Mouse (Mus musculus) T-cell, adult 2 months (primary cell): ENCODE measurements around the gene Immp2l.
"Not testable (repeated sequence)": the region's sequence is repeated elsewhere in the genome, so short reads cannot be mapped to it uniquely, and the experiment has no call there.

ENCODE experiments used
- DNase-seq: peaks from one replicate; pipeline ENCODE4 v3.0.0; 2022; ENCODE audit warnings: low spot score

Gene Immp2l

GRCm38 (mm10) chr12:41023511-41024421, at the start of gene Immp2l:
Immp2l (plus strand) TSS chr12:41024090.
- peak; percentile 97 for DNase-seq

- DNase-seq: no peak
Observed at GRCm38 (mm10) chr12:40978719-40979500, 45.0 kb upstream of the Immp2l start.

DNA sequence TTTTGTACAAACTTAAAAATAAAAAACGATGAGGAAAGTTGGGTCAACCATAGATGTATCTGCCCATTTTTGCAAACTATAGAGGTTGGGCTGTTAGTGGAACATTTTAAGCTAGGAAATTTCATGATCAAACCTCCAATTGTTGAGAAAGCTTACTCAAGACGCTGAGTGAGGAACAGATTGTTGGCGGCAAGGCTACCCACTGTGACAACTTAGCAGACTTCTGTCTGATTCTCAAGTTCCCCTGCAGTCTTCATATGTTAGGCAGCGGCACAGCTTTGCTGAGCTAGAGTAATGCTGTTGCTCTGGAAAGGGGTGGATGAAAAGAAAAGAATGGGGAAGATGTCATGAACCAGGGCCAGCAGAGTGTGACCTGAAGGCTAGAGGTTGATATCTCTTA, 44.2 kb upstream of the Immp2l start:
- DNase-seq: no peak

GRCm38 (mm10) chr12:40980160-40980559, 43.7 kb upstream of the Immp2l start:
- no peak for DNase-seq

GRCm38 (mm10) chr12:40983021-40983420, 40.9 kb upstream of the Immp2l start:
- no peak for DNase-seq

DNA sequence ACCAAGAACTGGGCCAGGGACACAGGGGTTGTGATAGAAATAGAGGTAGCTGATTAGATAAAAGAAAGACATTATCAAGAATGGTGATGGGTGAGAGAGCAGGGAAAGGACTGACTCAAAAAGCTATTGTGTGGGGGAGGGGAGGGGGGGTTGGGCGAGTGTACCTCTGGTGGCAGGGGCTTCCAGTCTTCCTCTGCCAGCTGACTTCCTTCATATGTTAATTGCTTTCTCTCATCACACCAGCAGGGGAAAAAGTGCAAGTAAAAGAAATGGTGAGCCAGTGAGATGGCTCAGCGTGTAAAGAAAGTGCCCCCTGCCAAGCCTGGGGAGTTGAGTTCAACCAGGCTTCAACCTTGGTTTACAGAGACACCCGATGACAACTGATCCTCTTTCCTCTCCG, 39.2 kb upstream of the Immp2l start:
- DNase-seq: no peak

DNA sequence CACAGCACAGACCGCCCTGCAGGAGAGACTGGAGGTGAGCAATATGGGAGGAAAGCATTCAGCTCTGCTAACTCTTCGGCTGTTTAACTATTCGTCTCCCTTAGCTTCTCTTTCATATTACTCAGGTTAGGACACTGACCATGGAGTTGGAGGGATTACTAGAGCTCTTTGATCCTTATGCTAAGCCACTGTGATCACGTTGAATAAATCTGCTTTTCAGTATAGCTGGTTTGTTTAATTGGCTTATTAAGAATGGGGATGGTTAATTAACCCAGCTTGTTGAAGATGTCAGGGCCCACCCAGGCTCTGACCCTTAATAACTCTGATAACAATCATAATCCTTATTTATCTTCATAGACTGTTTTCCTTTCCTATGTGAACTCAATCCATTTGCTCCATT, 38.1 kb upstream of the Immp2l start:
- DNase-seq: no peak

- DNase-seq: no peak
Observed at GRCm38 (mm10) chr12:40988311-40989065, 35.4 kb upstream of the Immp2l start.

DNA sequence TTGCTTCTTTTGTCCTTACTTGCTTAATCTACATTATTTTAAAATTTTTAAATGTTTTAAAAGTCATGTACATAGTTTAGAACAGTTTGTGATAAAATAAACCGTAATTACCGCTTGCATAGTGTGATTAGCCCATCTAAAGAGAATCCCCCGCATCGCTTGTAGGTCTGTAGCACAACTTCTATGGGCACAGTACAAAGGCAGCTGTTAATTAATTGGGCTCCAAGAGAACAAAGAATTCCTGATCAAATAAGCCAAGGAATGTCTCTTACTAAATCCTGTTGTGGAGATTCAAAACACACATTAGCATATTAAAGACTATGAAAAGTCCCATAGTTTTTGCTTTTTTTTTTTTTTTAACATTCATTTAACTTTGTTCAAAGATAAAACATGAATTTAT, 32.2 kb upstream of the Immp2l start:
- no peak for DNase-seq

GRCm38 (mm10) chr12:40992237-40992636, 31.7 kb upstream of the Immp2l start:
- not testable (repeated sequence) for DNase-seq

- DNase-seq: no peak
Observed at GRCm38 (mm10) chr12:40994846-40995245, 29.0 kb upstream of the Immp2l start.

DNA sequence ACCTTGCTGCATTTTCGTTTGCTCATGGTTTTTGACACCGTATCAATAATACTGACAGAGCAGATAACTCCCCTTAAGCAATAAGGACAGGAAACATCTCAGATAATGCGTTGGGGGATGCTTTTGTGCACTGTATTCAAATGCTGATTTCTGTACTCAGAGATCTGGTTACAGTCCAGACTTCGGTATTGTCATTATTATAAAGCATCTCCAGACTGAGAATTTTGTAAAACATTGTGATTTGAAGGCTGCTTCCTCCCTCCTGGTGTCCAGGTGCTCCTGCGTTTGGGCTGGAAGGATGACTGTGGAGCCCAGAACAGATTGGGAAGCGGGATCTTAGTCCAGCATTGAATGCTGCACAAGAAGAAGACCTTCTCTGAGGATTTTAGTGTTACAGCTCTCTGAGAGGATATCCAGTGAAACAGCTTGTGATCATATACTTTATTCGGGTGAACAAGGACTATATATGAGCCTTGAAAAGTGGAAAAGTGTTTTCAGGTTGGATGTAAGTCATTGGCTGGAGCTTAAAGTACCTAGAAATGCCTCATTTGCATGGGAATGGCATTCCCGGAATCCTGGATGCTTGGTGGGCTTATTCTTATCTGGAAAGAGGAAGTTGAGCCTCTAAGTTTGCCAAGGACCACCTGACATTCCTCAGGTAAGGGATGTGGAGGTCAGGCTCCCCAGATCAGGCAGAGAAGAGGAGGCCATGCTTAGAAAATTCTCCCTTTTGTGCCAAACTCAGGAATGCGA, 28.1 kb upstream of the Immp2l start:
- DNase-seq: no peak

- no peak for DNase-seq
Observed at GRCm38 (mm10) chr12:41022516-41022915, 1.4 kb upstream of the Immp2l start.

DNA sequence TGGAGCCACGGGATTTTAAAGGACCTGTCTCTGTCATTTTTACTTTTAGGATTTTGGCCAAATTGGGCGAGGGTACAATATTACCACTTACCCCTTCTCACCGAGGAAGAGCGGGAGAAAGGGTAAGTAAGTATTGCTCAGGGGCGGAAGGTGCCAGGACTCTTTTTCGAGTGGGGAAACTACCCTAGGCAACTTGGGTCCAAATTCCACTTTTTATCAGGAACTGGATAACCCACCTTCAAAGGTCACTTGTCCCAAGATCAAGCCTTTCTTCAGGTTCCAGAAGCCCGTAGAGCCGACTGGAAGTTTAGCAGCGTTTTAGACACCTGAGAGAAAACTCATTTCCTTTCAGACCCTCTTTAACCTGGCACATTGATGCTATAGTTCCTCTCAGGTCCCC, 622 bp downstream of the Immp2l start:
- no peak for DNase-seq

GRCm38 (mm10) chr12:41027485-41027884, 3.6 kb downstream of the Immp2l start:
- DNase-seq: no peak

GRCm38 (mm10) chr12:41031119-41031518, 7.2 kb downstream of the Immp2l start:
- DNase-seq: no peak

DNA sequence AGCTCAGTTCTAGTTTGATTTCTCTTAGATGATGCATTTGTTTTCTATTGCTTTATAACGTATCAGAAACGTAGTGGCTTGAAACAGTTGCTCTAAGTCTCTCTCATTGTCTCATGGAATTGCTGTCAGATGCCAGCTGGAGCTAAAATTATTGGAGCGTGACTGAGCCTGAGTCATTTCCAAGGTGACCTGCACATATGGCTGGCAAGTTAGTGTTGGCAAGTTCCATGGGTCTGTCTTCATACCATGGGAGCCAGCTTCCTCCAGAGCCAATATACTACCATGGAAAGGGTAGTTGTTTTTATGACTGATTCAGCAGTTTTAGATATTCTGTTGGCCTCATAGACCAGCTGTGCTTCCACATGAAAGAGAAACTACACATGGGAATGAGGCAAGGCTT, 9.3 kb downstream of the Immp2l start:
- DNase-seq: no peak

DNA sequence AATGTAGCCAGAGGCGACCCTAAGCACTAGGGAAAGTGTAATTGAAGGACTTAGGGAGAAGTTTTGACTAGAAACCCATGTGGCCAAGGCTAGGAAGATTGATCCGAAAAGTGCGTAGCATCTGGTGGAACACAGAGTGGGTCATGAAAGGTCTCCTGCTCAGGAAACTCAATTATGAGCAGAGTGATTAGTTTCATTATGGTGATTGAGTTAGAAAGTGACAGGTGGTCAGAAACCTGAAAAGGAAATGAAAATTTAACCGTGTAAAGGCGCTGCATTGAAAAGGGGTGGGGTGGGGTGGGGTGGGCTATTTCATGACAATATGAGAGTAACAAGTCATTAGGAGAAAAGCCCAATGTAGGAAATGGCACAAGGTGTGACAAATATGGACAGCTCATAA, 15.9 kb downstream of the Immp2l start:
- DNase-seq: no peak

DNA sequence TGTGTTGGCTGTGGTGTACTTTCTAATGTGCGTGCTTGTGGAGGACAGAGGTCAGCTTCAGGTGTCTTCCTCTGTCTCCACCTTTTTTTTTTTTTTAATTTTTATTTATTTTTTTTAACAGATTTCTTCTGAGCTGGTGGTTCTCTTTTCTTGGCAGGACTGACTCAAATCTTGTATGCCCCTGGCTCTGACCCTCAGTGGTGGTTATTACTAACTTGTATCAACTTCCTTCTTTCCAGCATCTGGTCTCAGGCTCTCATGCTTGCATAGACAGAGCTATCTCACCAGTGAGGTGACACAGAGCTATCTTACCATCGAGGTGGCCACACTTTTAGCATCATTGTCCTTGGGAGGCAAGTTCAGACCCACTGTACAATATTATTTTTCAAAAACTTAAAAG, 17.8 kb downstream of the Immp2l start:
- DNase-seq: no peak

DNA sequence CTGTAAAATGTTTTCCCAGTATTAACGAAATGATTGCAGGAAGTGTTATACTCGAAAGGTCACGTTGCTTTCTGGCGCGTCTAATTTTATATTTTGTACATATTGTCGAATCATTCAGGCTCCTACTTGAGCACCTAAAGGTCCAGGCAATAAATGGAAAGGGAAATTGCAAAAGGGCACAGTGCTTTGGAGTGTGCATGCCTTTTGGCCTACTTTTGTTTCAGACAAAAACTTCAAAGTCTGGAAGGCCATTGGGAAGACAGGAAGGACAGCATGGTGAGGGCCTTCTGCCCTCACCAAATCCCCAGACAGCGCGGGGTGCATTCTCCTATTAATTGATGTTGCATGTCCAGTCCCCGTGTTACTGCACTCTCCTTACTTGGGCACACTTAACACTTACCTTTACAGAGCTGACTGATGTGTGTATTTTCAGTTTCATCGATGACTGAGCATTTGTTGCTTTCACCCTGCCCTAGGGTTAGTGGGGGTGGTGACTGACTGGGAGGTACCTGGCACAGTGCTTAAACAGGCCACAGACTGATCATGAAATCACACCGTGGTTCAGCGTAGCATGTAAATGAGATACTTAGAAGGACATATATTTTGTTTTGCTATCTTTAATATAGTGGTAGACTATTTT, 20.7 kb downstream of the Immp2l start:
- no peak for DNase-seq

- DNase-seq: no peak
Observed at GRCm38 (mm10) chr12:41047085-41047766, 23.3 kb downstream of the Immp2l start.
